Mouse (Mus musculus) T-helper 17 cell (primary cell): ENCODE data around the gene Tmem19.

Experiments used
- in situ Hi-C, 2 experiments: fragments of 300-600 bp; cut with MboI, MseI; formaldehyde crosslinking; loops; 1 replicate in 1 of 2; 2 replicates in 1 of 2; pipeline ENCODE4 v1.15.1; 2025; ENCODE audit warnings: high pct_unique_total_duplicates in 2 of 2

Tmem19 gene

DNA sequence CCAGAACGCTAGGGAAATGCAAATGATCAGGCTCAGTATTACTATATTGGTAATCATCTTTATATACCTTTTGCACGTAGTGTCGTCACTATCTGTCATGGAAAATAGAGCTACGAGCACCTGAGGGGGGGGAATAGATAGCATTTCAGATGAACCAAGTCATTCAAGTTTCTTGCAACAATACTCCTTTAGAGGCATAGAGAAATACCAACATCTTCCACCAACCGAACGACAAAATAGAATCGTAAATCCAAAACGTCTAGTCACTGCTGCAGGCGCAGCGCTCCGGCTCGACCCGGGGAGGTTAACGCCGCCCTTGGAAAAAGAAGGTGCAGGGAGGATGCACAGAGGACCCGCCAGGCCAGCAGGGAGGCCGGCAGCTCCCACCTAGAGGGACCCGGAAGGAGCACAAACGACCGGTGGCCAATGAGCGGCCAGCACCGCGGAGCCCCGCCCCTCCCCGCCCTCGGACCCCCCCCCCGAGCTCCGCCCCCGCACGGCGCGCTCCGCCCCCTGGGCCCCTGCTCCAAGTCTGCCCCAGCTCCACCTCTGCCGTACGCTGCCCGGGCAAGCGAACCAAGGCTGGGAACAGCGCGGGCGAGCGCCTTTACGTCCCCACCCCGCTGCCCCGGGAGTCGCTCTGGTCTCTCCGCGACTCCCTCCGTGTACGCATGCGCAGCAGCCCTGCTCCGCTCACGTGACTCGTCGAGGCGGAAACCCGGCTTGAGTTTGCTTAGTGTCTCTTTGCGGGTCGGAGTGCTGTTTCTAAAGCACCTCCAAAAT, at the start of gene Tmem19:
Gene Tmem19 (minus strand): TSS at position 662 of the 783 bp plus-strand sequence.
- in situ Hi-C loops: loop anchor here in 1 of 2 experiments (25.0 kb wide), 1 partner anchor 1575 kb away; no protein-coding TSS in a partner anchor

DNA sequence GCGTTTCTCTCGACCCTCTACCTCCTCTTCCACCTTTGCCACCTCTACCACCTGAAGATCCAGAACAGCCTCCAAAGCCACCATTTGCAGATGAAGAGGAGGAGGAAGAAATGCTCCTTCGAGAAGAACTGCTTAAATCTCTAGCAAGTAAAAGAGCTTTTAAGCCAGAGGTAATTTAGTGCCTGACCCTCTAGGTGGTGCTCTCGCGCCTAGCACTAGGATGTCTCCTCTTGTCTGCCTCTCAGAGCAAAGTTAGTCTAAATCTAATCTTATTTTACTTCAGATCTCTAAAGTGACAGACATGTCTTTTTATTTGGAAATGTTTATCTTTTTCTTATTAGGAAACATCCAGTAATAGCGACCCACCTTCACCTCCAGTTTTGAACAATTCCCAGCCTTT, 44.1 kb upstream of the Tmem19 start:
- in situ Hi-C loops: loop anchor here in 1 of 2 experiments (10.0 to 25.0 kb wide), 2 partner anchors 172 to 1656 kb away; partner anchors contain the start of gene Cct2

DNA sequence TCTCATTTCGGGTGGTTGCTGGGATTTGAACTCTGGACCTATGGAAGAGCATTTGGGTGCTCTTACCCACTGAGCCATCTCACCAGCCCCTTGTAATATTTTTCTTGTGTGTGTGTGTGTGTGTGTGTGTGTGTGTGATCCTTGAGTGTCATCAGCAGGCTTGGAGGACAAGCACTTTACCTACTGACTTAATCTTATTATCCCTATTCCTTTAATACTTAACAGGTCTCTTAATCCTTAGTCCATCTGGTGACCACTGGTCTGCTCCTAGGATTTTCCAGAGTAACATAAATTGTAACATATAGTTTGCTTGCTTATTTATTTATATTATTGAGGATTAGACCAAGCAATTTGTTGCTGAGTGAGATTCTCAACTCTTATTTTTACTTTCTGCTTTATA, 29.6 kb upstream of the Tmem19 start:
- in situ Hi-C loops: loop anchor here in 1 of 2 experiments (5.0 kb wide), 1 partner anchor 65 kb away; no protein-coding TSS in a partner anchor

DNA sequence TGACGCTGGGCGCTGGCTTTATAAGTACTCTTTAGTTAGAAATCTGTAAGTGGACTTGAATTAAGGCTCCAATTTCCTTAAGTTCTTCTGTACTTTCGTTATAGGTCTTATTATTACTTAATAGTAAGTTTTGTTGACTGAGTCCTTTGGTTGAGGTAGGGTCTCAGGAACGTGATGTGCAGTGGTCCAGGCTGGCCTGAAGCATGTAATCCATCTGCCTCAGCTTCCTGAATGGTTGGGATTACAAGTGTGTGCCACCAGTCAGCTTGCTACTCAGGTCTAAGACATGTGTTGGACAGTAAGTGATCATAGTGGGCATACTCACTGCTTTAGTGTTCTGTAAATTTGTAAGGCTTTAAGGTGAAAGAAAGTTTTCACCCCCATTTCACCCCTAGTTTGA, 28.8 kb upstream of the Tmem19 start:
- in situ Hi-C loops: loop anchor here in 1 of 2 experiments (5.0 kb wide), 1 partner anchor 64 kb away; no protein-coding TSS in a partner anchor

DNA sequence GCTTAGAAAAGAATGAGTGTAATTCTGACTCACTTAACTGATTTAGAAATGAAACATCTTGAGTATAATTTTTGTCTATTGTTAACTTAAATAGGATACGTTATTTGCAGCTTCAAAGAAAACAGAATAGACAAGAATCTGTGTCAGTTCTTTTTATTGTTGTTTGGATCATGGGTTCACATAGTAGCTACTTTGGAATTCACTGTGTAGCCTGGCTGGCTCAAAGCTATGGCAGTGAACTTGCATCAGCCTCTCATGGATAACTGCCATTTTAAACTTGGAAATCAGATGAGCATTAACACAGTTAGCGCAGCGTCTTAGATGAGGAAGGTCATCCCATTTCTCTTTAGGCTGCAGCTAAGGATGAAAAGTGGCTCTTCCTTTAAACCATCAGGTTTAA, 25.6 kb upstream of the Tmem19 start:
- in situ Hi-C loops: loop anchor here in 1 of 2 experiments (5.0 kb wide), 2 partner anchors 39 to 61 kb away; no protein-coding TSS in a partner anchor

DNA sequence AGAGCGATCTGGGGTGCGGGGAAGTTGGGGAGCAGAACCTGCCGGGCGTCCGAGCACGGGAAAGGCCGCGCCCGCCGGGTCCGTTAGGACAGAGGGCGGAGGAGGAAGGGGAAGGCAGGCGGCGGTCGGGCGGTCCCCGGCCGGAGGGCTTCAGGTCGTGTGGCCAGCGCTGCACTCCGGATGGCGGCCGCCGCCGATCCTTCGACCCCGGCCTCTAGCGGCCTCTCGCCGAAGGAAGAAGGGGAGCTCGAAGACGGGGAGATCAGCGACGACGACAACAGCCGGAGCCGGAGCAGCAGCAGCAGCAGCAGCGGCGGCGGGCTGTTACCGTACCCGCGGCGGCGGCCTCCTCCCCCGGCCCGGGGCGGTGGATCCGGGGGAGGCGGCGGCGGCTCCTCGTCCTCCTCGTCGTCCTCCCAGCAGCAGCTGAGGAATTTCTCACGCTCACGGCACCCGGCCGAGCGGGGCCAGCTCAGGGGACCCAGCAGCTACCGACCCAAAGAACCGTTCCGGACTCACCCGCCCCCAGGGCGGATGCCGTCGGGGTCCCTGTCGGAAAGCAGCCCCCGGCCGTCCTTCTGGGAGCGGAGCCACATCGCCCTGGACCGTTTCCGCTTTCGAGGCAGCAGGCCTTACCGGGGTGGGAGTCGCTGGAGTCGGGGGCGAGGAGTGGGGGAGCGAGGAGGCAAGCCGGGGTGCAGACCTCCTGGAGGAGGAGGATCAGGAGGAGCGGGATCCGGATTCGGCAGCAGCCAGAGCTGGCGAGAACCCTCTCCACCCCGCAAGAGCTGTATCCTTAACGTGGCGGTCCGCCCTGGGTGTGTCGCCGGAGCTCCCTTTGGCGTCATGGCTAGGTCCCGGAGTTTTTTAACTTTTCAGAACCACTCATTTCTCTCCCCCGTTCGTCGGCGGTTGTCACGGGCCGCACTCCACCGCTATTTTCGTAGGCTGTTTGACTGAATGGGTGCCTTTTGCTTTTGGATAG, 23.0 kb upstream of the Tmem19 start:
- in situ Hi-C loops: loop anchor here in 1 of 2 experiments (5.0 kb wide), 2 partner anchors 42 to 58 kb away; no protein-coding TSS in a partner anchor

DNA sequence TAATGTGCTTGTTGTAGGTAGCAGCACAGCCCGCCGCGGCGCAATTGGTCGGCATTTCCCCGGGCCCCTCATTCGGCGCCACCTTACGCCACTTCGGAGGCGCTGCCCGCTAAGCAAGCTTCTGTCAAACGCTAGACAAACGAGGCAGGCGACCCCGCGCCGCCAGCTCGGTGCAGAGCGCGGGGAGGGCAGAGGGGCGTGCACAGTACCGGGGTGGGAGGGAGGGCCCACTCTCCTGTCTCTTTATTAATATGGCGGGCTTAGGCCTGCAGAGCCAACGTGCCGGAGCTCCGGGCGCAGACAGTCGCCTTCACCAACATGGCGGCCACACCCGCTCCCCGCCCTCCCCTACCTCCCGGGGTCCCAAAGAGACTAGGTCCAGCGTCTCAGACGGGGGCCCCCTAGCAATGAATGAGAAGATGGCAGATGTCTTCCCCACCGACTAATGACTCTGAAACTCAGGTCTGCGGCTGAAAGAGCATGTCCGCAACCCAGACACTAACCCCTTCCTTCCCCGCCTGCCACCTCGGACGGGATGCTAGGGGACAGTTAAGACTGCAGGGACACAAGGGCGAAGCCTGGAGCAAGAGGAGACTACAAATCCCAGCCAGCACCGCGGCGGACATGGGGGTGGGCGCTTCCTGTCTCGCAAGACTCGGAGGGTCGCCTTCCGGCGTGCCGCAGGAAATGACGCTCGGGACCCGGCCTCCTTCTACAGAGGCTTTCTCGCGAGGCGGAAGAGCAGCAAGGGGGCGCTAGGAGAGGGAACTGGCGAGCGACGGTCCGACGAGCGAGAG, 22.1 kb upstream of the Tmem19 start, which contains the start of the genes Thap2 and Zfc3h1:
Gene Thap2 (minus strand): TSS at position 223 of the 797 bp plus-strand sequence.
Gene Zfc3h1 (plus strand): TSS at position 739 of the 797 bp plus-strand sequence.
- in situ Hi-C loops: loop anchor here in 1 of 2 experiments (5.0 kb wide), 2 partner anchors 43 to 57 kb away; no protein-coding TSS in a partner anchor

DNA sequence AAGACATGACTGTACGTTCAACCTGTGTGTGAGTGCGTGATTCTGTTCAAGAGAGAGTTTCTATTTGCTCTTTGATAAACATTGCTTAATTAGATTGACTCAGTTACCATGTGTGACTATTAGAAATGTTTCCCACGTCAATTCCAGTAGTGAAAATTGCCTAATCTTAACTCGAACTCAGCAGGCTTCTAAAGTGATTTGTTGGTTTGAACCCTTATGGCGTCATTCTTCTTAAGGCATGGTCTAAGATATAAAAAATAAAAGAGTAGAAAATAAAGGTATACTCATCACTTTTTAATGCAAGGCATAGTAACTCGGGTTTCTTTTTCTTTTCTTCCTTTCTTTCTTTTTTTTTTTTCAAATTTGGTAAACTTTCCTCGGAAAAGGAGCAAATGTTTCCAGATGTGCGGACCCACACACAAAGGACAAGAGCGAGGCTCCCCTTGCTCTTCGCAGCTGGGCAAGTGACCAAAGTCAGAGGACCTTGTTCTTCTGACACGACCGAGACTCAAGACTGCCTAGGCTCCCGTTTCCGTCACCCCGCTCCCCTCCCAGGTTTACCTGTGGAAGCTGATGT, 21.4 kb upstream of the Tmem19 start:
- in situ Hi-C loops: no loop called here

DNA sequence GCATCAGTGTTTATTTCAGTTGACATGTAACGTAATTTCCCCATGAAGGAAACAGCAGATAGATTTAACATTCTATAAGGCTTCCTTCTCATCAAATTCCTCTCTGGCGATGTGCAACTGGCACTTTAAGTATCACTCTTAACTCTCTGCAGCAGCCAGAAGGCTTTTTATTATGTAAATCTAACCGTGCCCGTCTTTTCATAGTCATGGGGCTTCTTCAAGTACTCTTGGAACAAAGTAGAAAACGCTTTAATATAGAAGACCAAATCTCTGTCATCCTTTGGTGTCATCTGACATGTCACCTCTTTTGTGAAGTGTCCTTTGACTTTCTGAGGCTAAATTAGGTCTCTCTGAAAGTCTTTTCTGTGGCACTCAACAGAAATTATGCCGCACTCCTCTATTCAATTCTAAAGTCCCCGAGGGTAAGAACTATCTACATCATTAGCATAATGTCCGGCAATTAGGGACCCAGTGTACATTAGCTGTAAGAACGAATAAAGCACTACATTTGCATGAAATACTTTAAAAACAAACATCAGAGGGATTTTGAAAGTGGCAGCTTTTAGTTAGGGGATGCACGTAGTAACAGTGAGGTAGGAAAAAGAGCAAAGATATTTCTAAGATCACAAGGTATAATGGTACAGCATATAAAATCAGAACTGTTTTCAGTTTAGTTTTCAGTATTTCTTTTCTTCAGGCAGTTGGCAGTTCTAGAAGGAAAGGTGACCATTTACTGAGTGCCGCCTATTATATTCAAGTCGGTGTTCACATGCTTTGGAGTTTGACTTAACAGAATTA, 20.7 kb upstream of the Tmem19 start:
- in situ Hi-C loops: no loop called here

DNA sequence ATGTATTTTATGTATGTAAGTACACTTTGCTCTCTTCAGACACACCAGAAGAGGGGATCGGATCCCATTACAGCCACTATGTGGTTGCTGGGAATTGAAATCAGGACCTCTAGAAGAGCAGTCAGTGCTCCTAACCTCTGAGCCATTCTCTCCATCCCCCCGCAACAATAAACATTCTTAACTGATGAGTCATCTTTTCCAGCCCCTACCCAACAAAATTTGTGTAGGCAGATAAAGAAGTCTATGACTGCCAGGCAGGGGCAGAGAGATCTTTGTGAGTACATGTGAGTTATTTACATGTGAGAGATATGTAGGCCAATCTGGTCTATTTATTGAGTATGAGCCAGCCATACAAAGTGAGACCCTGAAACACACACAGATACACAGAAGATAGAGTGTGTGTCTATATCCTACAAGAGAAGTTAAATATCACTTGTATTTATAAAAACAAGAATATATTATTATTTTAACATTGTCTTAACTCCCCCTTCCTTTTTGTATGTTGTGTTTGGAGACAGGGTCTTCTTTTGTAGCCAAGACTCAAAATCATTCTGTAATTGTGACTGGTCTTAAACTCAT, 19.3 kb upstream of the Tmem19 start:
- in situ Hi-C loops: no loop called here

DNA sequence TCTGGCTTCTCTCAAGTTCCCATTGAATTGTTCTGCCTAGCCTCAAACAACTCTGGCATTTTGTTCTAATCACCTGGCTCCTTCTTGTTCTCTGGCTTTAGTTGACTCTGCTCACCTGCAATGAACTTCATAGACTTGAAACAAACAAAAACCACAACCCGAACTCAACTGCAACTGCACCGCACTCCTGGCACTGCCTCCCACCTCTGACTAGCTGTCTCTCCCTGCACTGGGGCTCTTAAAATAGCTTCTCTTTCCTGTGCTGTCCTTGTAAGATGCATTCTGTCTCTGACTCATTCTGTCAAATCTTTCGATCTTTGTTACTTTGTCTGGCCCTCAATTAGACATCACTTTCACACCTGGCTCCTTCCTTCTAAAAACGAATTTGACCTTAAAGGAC, 850 bp upstream of the Tmem19 start:
- in situ Hi-C loops: loop anchor here in 1 of 2 experiments (25.0 kb wide), 1 partner anchor 1574 kb away; no protein-coding TSS in a partner anchor

DNA sequence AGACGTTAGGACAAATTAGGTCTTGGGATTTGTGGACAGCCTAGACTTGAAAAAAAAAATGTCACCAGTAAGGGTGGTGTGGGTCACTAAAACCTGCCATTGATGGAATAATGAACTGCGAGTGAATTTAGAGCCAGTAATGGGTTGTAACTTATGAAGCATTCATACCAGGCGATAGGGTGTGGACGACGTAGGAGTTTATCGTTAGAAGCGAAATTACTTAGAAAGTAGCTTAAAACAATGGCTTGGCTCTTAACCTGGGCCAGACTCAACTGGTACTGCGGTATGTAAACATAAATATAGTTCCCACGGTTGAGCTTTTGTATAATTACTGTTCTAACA, 293 bp upstream of the Tmem19 start:
- in situ Hi-C loops: loop anchor here in 1 of 2 experiments (25.0 kb wide), 1 partner anchor 1575 kb away; no protein-coding TSS in a partner anchor

DNA sequence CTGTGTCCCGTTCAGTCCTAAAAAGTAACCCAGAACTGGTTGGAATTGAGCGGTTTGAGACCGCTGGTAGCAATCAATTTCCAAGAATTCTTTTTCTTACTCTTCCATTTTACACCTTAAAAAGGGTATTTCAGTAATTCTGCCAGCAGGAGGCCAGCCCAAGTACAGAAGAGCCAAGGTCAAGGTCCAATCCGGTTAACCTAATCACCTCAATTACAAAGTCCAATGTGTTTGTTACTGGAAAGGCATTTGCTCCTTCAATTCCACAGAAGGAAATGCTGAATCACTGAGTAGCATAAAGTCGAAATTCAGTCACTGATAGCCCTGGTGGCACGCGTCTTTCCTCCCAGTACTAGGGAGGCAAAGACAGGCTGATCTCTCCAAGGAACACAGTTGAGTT, 3.2 kb downstream of the Tmem19 start:
- in situ Hi-C loops: loop anchor here (10.0 to 25.0 kb wide), 2 partner anchors 994 to 1578 kb away; no protein-coding TSS in a partner anchor

DNA sequence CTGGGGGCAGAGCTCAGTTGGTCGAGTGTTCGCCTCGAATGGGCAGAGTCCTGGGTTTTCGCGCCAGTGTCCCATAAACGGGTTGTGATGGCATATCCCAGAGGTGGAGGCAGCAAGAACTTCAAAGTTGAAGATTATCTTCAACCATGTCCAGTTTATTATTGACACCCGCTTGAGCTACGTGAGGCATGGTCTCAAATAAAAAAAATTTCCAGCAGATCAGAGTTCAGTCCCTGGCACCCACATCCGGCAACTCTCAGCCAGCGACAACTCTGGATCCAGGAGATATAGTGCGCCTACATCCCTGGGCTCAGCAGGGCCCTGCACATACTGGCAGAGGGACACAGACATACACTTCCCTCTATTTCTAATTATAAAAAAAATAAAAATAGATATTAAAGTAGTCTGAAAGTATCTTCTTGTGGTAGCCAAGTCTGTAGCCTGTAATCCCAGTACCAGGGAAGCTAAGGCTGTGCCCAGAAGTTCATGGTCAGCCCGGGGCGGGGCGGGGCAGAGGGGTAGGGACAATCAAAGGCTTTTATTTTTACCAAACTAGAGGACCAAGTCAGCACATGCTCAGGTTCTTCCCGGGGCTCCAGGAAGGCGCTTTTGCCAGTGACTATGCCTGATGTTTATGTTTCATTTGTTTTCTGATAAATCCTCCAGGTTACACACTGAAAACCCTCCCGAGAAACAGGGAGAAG, 3.9 kb downstream of the Tmem19 start:
- in situ Hi-C loops: loop anchor here (10.0 to 25.0 kb wide), 2 partner anchors 994 to 1579 kb away; no protein-coding TSS in a partner anchor

DNA sequence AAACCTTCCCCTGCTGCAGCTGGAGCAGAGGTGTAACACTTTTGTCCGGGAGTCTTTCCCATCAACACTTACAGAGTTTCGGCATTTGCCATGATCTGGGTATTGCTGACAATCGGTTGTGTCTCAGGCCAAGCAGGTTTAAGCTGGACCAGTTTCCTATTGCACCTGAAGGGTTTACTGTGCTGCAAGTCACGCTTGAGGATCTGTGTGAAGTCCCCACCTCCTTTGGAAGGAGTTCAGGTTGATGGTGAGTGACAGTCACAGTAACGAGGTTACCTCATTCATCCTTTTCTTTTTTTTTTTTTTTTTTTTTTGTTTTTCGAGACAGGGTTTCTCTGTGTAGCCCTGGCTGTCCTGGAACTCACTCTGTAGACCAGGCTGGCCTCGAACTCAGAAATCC, 6.2 kb downstream of the Tmem19 start:
- in situ Hi-C loops: loop anchor here (10.0 to 25.0 kb wide), 2 partner anchors 991 to 1581 kb away; no protein-coding TSS in a partner anchor

DNA sequence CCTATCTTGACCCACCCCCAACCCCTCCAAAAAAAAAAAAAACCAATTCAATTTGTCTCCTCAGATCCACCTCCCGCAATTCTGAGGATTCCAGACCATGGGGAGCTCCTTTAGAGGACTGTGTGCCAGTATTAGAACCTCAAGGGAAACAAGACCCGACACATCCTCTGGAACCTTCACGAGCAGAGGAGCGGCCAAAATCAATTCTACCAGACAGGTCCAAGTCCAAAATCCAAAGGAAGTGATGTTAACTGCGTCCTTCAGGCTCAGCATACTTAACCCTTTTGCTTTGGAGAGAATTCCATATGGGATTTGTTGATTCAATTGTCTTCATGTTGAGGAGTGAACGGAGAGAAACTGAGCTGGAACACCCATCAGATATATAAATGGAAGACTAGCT, 7.3 kb downstream of the Tmem19 start:
- in situ Hi-C loops: loop anchor here (10.0 to 25.0 kb wide), 2 partner anchors 990 to 1582 kb away; no protein-coding TSS in a partner anchor

DNA sequence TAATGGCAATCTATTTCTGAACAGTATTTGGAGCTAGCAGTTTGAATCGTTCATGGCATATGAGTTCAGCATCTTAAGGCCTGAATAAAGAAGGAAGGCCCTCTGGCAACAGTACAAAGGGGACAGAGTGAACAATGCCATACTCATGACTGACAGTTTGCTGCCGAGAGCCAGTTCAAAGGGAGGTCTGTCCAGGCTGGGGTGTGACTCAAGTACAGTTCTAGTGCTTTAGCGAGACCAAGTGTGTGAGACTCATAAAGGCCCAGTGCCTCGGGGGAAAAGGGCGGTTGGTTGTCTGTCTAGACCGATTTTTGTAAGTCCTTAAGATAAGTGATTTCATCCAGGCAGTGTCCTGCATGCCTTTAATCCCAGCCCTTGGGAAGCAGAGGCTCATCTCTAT, 7.7 kb downstream of the Tmem19 start:
- in situ Hi-C loops: loop anchor here (10.0 to 25.0 kb wide), 2 partner anchors 990 to 1583 kb away; no protein-coding TSS in a partner anchor
